Mouse (Mus musculus) limb, embryonic 14.5 days (tissue): ENCODE results near the gene Rnf169. TPM values are rescaled to one million over a fixed set of nuclear protein-coding genes. Genes with fewer than 3 reads are reported as not detected.

Experiments used
- ATAC-seq: fragments of 200-750 bp; cut with Nextera tagmentation; 2 replicates; pipeline ENCODE4 v1.8.0; 2017; ENCODE audit warnings: low read depth, moderate number of reproducible peaks, moderate TSS enrichment; ENCODE audit not compliant: low FRiP score
- DNase-seq: peaks from one replicate; pipeline ENCODE4 v3.0.0-alpha.2; 2015; ENCODE audit warnings: low spot score
- H3K27ac ChIP-seq: fragments of 300-500 bp; sonication (generic); replicated peaks from 2 replicates; pipeline ENCODE4 v1.5.1; 2014; ENCODE audit warnings: low read depth, mild to moderate bottlenecking, low read length, moderate library complexity, mixed read lengths
- H3K27me3 ChIP-seq: fragments of 300-500 bp; sonication (generic); 2 replicates; pipeline ENCODE4 v1.6.1; 2014; ENCODE audit warnings: low read length, mixed read lengths; ENCODE audit not compliant: control insufficient read depth, insufficient read depth
- H3K36me3 ChIP-seq: fragments of 300-500 bp; sonication (generic); 2 replicates; pipeline ENCODE4 v1.6.1; 2014; ENCODE audit warnings: mild to moderate bottlenecking, low read length, moderate library complexity, mixed read lengths; ENCODE audit not compliant: control insufficient read depth, insufficient read depth
- H3K4me1 ChIP-seq: fragments of 300-500 bp; sonication (generic); 2 replicates; pipeline ENCODE4 v1.6.1; 2014; ENCODE audit warnings: antibody characterized with exemption, low read length, mixed read lengths; ENCODE audit not compliant: control insufficient read depth, insufficient read depth
- H3K4me2 ChIP-seq: fragments of 300-500 bp; sonication (generic); replicated peaks from 2 replicates; pipeline ENCODE4 v1.6.1; 2014; ENCODE audit warnings: low read depth, mild to moderate bottlenecking, low read length, moderate library complexity; ENCODE audit not compliant: severe bottlenecking
- H3K4me3 ChIP-seq: fragments of 300-500 bp; sonication (generic); replicated peaks from 2 replicates; pipeline ENCODE4 v1.5.1; 2014; ENCODE audit warnings: low read length
- H3K9ac ChIP-seq: fragments of 300-500 bp; sonication (generic); 2 replicates; pipeline ENCODE4 v1.6.1; 2014; ENCODE audit warnings: mild to moderate bottlenecking, low read depth, low read length, moderate library complexity; ENCODE audit not compliant: severe bottlenecking
- H3K9me3 ChIP-seq: fragments of 300-500 bp; sonication (generic); 2 replicates; pipeline ENCODE4 v1.6.1; 2016; ENCODE audit warnings: low read length; ENCODE audit not compliant: control insufficient read depth
- POLR2A ChIP-seq: fragments of 200-500 bp; IDR thresholded peaks from 2 replicates; pipeline ENCODE4 v1.8.0; 2012; ENCODE audit warnings: inconsistent platforms, mild to moderate bottlenecking, moderate library complexity, borderline replicate concordance; ENCODE audit not compliant: insufficient read depth, insufficient read length; ENCODE audit errors: extremely low read depth
- WGBS: fragments of 180-500 bp; shearing (Covaris S2); extraction: QIAGEN DNeasy Blood & Tissue Kit; methylation state at CpG from one replicate; pipeline ENCODE4 v1.1.7; 2014; 5-methylcytosine and 5-hydroxymethylcytosine counted together
- polyA plus RNA-seq, 2 experiments: library from polyadenylated mRNA; depleted of rRNA in 1 of 2; stranded (reverse) in 1 of 2; unstranded in 1 of 2; fragments of >200 nt; fragmentation: Nextera tagmentation in 1 of 2; extraction: Ambion mirVana in 1 of 2; gene quantifications; 2 replicates each; pipeline versions ENCODE4 v1.2.1 to v1.2.3; 2012 to 2014

Rnf169 gene
- polyA plus RNA-seq, 2 experiments: 7.3 to 9.7 TPM

DNA sequence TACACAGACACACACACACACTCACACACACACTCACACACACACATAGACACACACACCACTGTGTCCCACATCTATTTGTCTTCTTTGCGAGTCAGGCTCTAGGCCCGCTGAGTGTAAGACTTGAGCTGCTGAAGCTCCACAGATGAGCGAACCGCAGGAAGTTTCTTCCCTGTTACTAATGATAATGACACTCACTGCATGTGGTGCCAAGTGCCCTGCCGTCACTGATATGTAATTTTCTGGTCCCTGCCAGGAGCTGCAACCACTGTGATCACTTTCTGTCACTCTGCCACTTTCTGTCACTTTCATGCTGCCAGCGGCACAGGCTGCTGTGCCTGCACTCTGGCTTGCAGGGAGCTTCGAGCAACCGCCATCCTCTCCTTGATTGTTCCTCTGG lies 31.8 kb upstream of the Rnf169 start:
- Histone ChIP-seq H3K4me2 (no peak overlapping the region), H3K27ac (no peak overlapping the region), H3K9me3 (no peaks in the 10 kb centered on the region), H3K4me1 (no peaks in the 10 kb centered on the region), H3K9ac (no peak overlapping the region), H3K27me3 (peaks cover 16% of the 10 kb centered on the region; the same call in 1 of the 2 replicates), H3K4me3 (no peak overlapping the region), H3K36me3 (no peaks in the 10 kb centered on the region)
- no peak for ATAC-seq
- no peak for TF ChIP-seq POLR2A
- no peak for DNase-seq
- WGBS: 51% methylated on average over 8 of the region's 8 CpGs

DNA sequence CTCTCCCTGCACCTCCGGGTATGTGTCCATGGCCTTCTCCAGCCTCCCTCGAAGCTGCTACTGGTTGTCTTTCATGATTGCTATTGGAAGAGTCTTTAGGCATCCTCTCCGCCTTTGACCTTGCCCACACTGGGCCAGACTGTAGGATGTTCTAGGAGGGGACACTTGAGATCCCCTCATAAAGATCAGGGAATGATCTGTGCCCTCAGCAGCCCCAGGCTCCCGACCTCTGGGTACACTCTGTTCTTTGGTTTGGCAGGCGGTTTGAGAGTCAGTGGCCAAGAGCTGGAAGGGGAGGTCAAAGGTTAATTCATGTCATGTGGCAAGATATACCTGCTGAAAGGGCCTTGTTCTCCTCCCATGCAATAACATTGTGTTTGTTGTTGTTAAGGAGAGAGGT lies 30.5 kb upstream of the Rnf169 start:
- no peak for TF ChIP-seq POLR2A
- no peak for DNase-seq
- no peak overlapping the region for H3K4me3 ChIP-seq
- 0 out of 2 replicates have a peak, but pooled peaks cover 6% of the 10 kb centered on the region for H3K4me1 ChIP-seq
- H3K9me3 ChIP-seq: no peaks in the 10 kb centered on the region
- H3K27me3 ChIP-seq: peaks cover 25% of the 10 kb centered on the region; the same call in 1 of the 2 replicates
- no peak for ATAC-seq
- no peak overlapping the region for H3K27ac ChIP-seq
- no peak overlapping the region for H3K9ac ChIP-seq
- 34% methylated on average over 5 of the region's 5 CpGs for WGBS
- no peaks in the 10 kb centered on the region for H3K36me3 ChIP-seq
- no peak overlapping the region for H3K4me2 ChIP-seq

DNA sequence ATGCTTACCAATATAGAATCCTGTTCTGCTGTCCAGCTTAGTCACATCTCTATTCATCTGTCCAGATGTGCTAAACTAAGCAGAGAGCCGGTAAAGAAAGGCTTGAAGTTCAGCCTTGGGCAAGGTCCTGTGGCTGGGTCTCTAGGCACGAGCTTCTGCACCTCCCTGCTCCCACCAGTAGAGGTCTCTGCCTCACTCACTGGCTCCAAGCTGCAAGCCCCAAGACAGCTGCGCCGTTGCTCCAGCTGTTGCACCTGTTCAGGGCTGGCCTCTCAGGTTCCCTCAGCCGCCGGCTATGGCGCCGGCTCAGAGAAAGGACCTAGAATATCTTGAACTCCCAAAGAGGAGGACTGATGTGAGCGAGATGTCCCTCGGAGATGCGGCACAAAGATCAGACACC lies 29.4 kb upstream of the Rnf169 start:
- no peak overlapping the region for H3K4me2 ChIP-seq
- peaks cover 35% of the 10 kb centered on the region for H3K27me3 ChIP-seq
- peak; percentile 80; the same call in 1 of the 2 replicates for ATAC-seq
- 8% methylated on average over 11 of the region's 11 CpGs for WGBS
- no peak overlapping the region for H3K9ac ChIP-seq
- H3K9me3 ChIP-seq: no peaks in the 10 kb centered on the region
- no peak overlapping the region for H3K4me3 ChIP-seq
- peak; percentile 76 for DNase-seq
- no peaks in the 10 kb centered on the region for H3K36me3 ChIP-seq
- TF ChIP-seq POLR2A: no peak
- H3K27ac ChIP-seq: no peak overlapping the region
- 0 out of 2 replicates have a peak, but pooled peaks cover 8% of the 10 kb centered on the region for H3K4me1 ChIP-seq

DNA sequence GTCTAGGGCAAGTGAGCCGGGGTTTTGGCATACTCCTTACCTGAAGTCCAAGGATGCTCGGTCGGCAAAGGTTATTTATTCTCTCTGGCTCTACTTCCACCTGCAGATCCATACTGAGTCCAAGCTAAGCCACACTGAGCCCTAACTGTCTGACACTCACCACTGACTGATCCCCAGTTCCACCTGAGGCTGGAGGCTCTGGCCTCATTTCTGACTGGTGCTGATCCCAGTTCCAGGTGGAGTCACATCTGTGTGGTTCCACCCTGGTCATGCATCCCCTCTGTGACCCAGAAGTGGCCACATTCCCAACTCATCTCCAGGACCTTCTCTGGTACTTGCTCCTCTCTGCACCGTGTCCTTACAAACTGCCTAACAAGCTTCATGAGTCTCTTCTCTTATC lies 28.5 kb upstream of the Rnf169 start:
- H3K9me3 ChIP-seq: no peaks in the 10 kb centered on the region
- no peak overlapping the region for H3K9ac ChIP-seq
- no peak overlapping the region for H3K27ac ChIP-seq
- H3K4me1 ChIP-seq: 0 out of 2 replicates have a peak, but pooled peaks cover 8% of the 10 kb centered on the region
- H3K4me3 ChIP-seq: no peak overlapping the region
- 97% methylated on average over 4 of the region's 4 CpGs for WGBS
- H3K36me3 ChIP-seq: no peaks in the 10 kb centered on the region
- ATAC-seq: no peak
- no peak overlapping the region for H3K4me2 ChIP-seq
- no peak for DNase-seq
- H3K27me3 ChIP-seq: peaks cover 43% of the 10 kb centered on the region
- TF ChIP-seq POLR2A: no peak

DNA sequence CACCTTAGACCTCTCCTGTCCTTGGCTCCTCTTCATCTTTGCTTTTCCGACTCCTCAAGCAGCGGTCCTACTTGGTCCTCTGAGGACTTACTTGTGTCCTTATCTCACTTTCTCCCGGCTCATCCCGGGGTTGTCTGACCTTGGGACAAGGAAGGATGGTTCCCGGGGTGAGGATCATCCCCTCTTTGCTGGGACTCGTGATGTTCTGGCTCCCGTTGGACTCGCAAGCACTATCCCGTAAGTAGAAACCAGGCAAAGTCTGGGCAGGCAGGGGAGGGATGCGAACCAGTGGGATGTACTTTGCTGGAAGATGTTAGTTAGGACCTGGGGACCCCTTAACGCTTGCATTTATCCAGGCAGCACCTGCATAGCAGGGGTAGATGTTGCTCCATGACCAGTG lies 26.2 kb upstream of the Rnf169 start:
- no peak for ATAC-seq
- TF ChIP-seq POLR2A: no peak
- Histone ChIP-seq H3K9ac (no peak overlapping the region), H3K27me3 (peaks cover 43% of the 10 kb centered on the region), H3K27ac (no peak overlapping the region), H3K4me1 (0 out of 2 replicates have a peak, but pooled peaks cover 8% of the 10 kb centered on the region), H3K4me2 (peak overlapping the region; percentile 94), H3K9me3 (no peaks in the 10 kb centered on the region), H3K4me3 (peak overlapping the region; percentile 45), H3K36me3 (no peaks in the 10 kb centered on the region)
- 5% methylated on average over 11 of the region's 11 CpGs for WGBS
- DNase-seq: no peak

DNA sequence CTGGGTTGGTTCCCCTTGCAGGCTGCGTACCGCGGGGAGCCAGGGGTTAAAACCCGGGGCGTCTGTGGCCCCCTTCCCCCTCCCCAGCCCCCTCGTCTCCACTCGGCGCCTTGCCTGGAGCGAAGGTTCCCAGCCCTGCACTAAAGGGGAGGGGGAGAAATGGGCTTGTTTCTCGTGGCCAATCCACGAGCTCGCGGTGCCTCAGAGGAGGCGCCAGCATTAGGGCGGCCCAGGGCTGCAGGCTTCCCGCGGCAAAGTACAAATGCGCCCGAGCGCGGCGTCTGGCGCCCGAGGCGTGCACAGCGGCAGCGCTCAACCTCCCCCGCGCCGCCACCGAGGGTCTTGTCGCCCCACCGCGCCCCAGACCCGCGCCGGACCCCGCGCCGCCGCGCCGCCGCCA lies 25.5 kb upstream of the Rnf169 start, which contains the start of gene Chrdl2:
TSS of gene Chrdl2 (plus strand) at position 383 of the 400 bp plus-strand sequence.
- Histone ChIP-seq H3K27ac (no peak within 1 kb of the TSS), H3K27me3 (peaks cover 43% of the 10 kb centered on the region), H3K9me3 (no peaks in the 10 kb centered on the region), H3K9ac (peak within 1 kb of the TSS; percentile 52), H3K4me2 (peak within 1 kb of the TSS; percentile 94), H3K36me3 (no peaks in the 10 kb centered on the region), H3K4me1 (0 out of 2 replicates have a peak, but pooled peaks cover 8% of the 10 kb centered on the region), H3K4me3 (peak within 1 kb of the TSS; percentile 45)
- 7% methylated on average over 10 of the region's 44 CpGs for WGBS
- TF ChIP-seq POLR2A: no peak
- ATAC-seq (peak; percentile 88), DNase-seq (peak; percentile 55)
